Mouse (Mus musculus): ENCODE results near the gene Syt8. TPM values are rescaled to one million over a fixed set of nuclear protein-coding genes. Genes with fewer than 3 reads are reported as not detected.

The Syt8 gene
- polyA plus RNA-seq, 1 experiment from 2014 or later = 11.5 TPM

GRCm38 (mm10) chr7:142478001-142478400 is 43.4 kb downstream of the Syt8 start:
- POLR2A ChIA-PET = no interaction called here
- H3K27me3 ChIP-seq = no peaks in the 10 kb centered on the region
- in situ Hi-C loops (cut with MboI; ENCODE audit: low pct_unique_long_range_greater_than_20kb) = no loop called here
- no peak for TF ChIP-seq CTCF (IDR thresholded peaks at IDR 0.05)
- DNase-seq (ENCODE audit: low read depth, low spot score) (no peak), ATAC-seq (no peak)
- CTCF ChIA-PET = no interaction called here

- TF ChIP-seq CTCF (IDR thresholded peaks at IDR 0.05) = no peak
- ChIA-PET POLR2A (no interaction called here), CTCF (no interaction called here)
- no peak for ATAC-seq
- no peaks in the 10 kb centered on the region for H3K27me3 ChIP-seq
- in situ Hi-C loops (cut with MboI; ENCODE audit: low pct_unique_long_range_greater_than_20kb) = no loop called here
- no peak for DNase-seq (ENCODE audit: low read depth, low spot score)
Observed at GRCm38 (mm10) chr7:142478574-142478973, 43.9 kb downstream of the Syt8 start.

DNA sequence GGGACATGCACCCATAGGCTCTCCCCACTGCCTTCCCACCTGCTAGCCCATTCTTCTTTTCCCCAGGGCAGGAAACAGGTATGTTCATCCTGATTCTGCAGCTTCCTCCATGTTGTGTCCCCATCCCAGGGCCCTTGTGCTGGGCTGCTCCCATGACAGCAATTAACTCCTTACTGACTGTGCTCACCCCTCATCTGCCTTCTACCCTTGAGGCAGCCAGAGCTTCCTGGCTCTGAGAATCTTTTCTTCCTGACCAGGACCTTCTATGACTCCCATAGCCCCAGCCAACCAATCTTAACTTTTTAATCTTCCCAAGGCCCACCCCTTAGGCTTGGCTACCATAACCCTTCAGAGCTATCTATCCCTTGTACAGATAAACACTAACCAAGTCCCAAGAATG is 44.7 kb downstream of the Syt8 start:
- no peaks in the 10 kb centered on the region for H3K27me3 ChIP-seq
- DNase-seq (ENCODE audit: low read depth, low spot score) (no peak), ATAC-seq (no peak)
- POLR2A ChIA-PET = no interaction called here
- in situ Hi-C loops (cut with MboI; ENCODE audit: low pct_unique_long_range_greater_than_20kb) = no loop called here
- CTCF ChIA-PET = interaction anchor here (0.9 to 1.1 kb wide), 2 partner anchors 15 to 145 kb away, joined by 3 to 5 read pairs; no protein-coding TSS in a partner anchor
- TF ChIP-seq CTCF (IDR thresholded peaks at IDR 0.05) = no peak

- in situ Hi-C loops (cut with MboI; ENCODE audit: low pct_unique_long_range_greater_than_20kb) = no loop called here
- H3K27me3 ChIP-seq = no peaks in the 10 kb centered on the region
- POLR2A ChIA-PET = no interaction called here
- ATAC-seq = no peak
- DNase-seq (ENCODE audit: low read depth, low spot score) = no peak
- CTCF ChIA-PET = interaction anchor here (0.9 to 1.1 kb wide), 2 partner anchors 15 to 145 kb away, joined by 3 to 5 read pairs; no protein-coding TSS in a partner anchor
- no peak for TF ChIP-seq CTCF (IDR thresholded peaks at IDR 0.05)
Observed at GRCm38 (mm10) chr7:142479886-142480285, 45.2 kb downstream of the Syt8 start.

DNA sequence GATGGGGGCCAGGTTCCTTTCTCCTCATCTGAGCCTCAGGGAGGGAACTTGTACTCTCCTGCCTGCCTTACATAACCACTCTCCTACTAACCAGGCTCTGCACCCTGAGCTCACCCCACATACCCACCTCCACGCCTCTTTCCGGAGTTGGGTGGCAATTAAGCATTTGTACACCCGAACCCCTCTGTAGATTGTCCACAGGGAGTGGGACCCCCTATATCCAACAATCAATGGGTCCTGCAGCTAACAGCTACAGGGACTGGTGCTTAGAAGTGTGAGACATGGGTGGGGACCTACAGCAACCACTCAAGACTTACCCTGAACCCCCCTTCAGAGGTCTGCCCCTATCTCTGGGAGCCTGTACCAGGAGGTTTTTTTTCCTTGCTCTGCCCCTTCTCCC is 46.0 kb downstream of the Syt8 start:
- CTCF ChIA-PET = interaction anchor here (1.2 to 2.6 kb wide), 5 partner anchors 16 to 43 kb away, joined by 3 to 9 read pairs (median 6); partner anchors contain the start of gene Tnnt3
- no peak for TF ChIP-seq CTCF (IDR thresholded peaks at IDR 0.05)
- no peak for DNase-seq (ENCODE audit: low read depth, low spot score)
- ATAC-seq = no peak
- in situ Hi-C loops (cut with MboI; ENCODE audit: low pct_unique_long_range_greater_than_20kb) = no loop called here
- H3K27me3 ChIP-seq = no peaks in the 10 kb centered on the region
- POLR2A ChIA-PET = interaction anchor here (1.2 kb wide), 1 partner anchor 25 kb away, joined by 5 read pairs; no protein-coding TSS in a partner anchor

DNA sequence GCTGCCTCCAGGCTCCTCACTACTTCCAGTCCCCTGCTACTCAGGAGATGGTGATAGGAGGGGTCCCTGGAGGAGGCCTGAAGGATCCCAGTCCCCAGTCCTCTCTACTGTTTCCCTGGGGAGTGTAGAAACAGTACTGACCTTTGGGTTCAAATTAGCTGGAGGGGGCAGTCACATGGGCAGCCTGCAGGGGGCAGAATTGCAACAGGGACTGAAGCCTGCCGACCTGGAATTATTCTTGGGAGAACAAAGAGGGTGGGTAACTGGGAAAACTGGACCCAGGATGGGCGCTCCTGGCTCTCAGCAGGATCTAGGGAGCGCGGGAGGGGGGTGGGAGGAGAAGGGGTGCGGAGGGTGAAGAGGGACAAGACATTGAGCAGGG is 46.5 kb downstream of the Syt8 start:
- no peak for ATAC-seq
- POLR2A ChIA-PET = interaction anchor here (1.2 kb wide), 1 partner anchor 26 kb away, joined by 5 read pairs; no protein-coding TSS in a partner anchor

GRCm38 (mm10) chr7:142481568-142482255 is 47.1 kb downstream of the Syt8 start:
- DNase-seq (ENCODE audit: low read depth, low spot score) = peak; percentile 47
- TF ChIP-seq CTCF (IDR thresholded peaks at IDR 0.05) = no peak
- no peaks in the 10 kb centered on the region for H3K27me3 ChIP-seq
- CTCF ChIA-PET = interaction anchor here (0.6 to 2.6 kb wide), 10 partner anchors 12 to 147 kb away, joined by 3 to 9 read pairs (median 3); partner anchors contain the start of gene Tnnt3
- in situ Hi-C loops (cut with MboI; ENCODE audit: low pct_unique_long_range_greater_than_20kb) = no loop called here
- POLR2A ChIA-PET = interaction anchor here (1.2 kb wide), 2 partner anchors 26 to 61 kb away, joined by 3 to 5 read pairs; no protein-coding TSS in a partner anchor
- ATAC-seq = peak; percentile 31

More for the DNA sequence above, 46.5 kb downstream of the Syt8 start:
- CTCF ChIA-PET = interaction anchor here (0.6 to 2.6 kb wide), 9 partner anchors 11 to 147 kb away, joined by 3 to 9 read pairs (median 3); partner anchors contain the start of gene Tnnt3
- in situ Hi-C loops (cut with MboI; ENCODE audit: low pct_unique_long_range_greater_than_20kb) = no loop called here
- no peak for DNase-seq (ENCODE audit: low read depth, low spot score)
- no peaks in the 10 kb centered on the region for H3K27me3 ChIP-seq
- TF ChIP-seq CTCF (IDR thresholded peaks at IDR 0.05) = no peak

- in situ Hi-C loops (cut with MboI; ENCODE audit: low pct_unique_long_range_greater_than_20kb) = no loop called here
- ChIA-PET CTCF (interaction anchor here (1.2 to 2.6 kb wide), 5 partner anchors 12 to 148 kb away, joined by 4 to 9 read pairs (median 4); no protein-coding TSS in a partner anchor), POLR2A (interaction anchor here (0.7 to 1.2 kb wide), 2 partner anchors 25 to 62 kb away, joined by 3 to 6 read pairs; no protein-coding TSS in a partner anchor)
- TF ChIP-seq CTCF (IDR thresholded peaks at IDR 0.05) = no peak
- no peaks in the 10 kb centered on the region for H3K27me3 ChIP-seq
- DNase-seq (ENCODE audit: low read depth, low spot score) (peak; percentile 46), ATAC-seq (peak; percentile 14)
Observed at GRCm38 (mm10) chr7:142482256-142482609, 47.6 kb downstream of the Syt8 start.

GRCm38 (mm10) chr7:142483136-142483535 is 48.5 kb downstream of the Syt8 start:
- DNase-seq (ENCODE audit: low read depth, low spot score) (no peak), ATAC-seq (no peak)
- POLR2A ChIA-PET = interaction anchor here (0.7 kb wide), 1 partner anchor 26 kb away, joined by 6 read pairs; no protein-coding TSS in a partner anchor
- no peak for TF ChIP-seq CTCF (IDR thresholded peaks at IDR 0.05)
- CTCF ChIA-PET = interaction anchor here (0.6 to 2.6 kb wide), 6 partner anchors 11 to 149 kb away, joined by 3 to 9 read pairs (median 4); no protein-coding TSS in a partner anchor
- in situ Hi-C loops (cut with MboI; ENCODE audit: low pct_unique_long_range_greater_than_20kb) = no loop called here
- H3K27me3 ChIP-seq = no peaks in the 10 kb centered on the region

DNA sequence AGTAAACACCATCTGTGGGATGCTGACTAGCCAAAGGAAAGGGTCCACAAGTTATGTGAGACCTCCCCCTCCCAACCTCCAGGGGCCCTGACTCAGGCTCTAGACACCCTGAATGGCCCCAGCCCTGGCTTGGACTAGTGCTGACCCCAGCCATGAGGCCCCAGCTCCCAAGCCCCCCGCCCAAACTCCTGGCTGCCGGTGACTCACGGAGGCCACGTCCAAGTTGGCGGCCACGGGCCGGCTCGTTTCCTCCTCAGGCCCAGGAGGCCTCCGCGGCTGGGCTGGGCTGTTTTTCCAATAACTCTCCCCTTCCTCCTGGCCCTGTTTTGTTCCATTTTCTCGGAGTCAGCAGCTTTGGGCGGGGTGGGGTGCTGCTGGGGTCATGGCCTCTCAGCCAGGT is 50.1 kb downstream of the Syt8 start:
- DNase-seq (ENCODE audit: low read depth, low spot score) (no peak), ATAC-seq (no peak)
- CTCF ChIA-PET = no interaction called here
- POLR2A ChIA-PET = no interaction called here
- TF ChIP-seq CTCF (IDR thresholded peaks at IDR 0.05) = no peak
- no peaks in the 10 kb centered on the region for H3K27me3 ChIP-seq
- in situ Hi-C loops (cut with MboI; ENCODE audit: low pct_unique_long_range_greater_than_20kb) = no loop called here

DNA sequence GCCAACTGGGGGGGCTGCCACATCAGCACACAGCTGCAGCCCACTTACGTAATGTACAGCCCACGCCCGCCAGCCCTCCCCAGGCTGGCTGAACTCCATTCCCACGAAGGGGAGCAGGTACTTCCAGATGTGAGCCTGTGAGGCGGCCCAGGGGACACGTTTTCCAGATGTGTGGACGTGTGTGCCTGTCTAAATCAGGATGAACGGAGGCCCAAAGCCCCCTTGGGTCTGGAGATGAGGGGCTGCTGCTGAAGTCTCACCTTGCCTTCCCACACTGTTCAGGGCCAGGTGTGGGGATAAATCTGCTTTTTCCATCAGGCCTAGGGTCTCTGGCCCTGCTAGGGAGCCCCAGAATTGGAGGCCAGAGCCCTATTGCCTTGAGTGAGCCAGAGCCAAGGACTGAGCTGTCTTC is 52.1 kb downstream of the Syt8 start:
- ATAC-seq = no peak
- H3K27me3 ChIP-seq = no peaks in the 10 kb centered on the region
- DNase-seq (ENCODE audit: low read depth, low spot score) = no peak
- ChIA-PET POLR2A (no interaction called here), CTCF (interaction anchor here (0.7 to 2.1 kb wide), 3 partner anchors 9 to 48 kb away, joined by 3 to 5 read pairs (median 4); no protein-coding TSS in a partner anchor)
- TF ChIP-seq CTCF (IDR thresholded peaks at IDR 0.05) = no peak
- in situ Hi-C loops (cut with MboI; ENCODE audit: low pct_unique_long_range_greater_than_20kb) = no loop called here

Measured in Patski (cell line).